Mouse (Mus musculus): ENCODE results near the gene Osbpl5.

Gene Osbpl5

DNA sequence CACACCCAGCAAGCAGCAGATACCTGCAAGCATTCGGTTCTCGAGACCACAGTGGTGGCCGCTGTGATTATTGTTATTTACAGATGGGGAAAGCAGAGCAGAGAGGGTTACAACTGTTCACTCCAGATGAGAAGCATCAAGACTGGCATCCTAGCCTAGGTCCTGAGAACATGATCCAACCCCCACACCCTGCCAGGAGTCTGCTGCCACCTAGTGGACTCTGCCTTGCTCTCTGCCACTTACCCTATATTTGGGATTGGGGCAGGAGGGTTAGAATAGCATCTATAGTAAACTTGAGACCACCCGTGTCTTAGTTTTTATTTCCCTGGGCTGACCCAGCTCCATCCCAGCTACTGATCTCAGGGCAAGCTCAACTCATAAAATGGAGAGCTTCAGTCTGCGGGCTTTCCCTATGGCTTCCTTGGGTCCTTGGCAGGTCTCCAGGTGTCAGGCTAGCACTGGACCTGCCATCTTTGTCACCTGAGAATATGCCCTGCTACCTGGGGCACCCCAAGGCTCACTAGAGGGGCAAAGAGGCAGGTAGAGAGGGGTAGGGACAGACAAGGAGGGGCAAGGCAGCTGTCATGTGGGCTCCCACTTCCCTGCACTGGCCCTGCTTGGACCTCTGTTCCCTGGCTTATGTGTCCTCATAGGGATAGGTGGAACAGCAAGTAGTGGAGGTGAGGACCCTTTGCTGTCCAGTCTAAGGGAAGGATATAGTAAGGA lies 2.6 kb downstream of the Osbpl5 start:
- DNase-seq (ENCODE audit: low spot score), result no peak

DNA sequence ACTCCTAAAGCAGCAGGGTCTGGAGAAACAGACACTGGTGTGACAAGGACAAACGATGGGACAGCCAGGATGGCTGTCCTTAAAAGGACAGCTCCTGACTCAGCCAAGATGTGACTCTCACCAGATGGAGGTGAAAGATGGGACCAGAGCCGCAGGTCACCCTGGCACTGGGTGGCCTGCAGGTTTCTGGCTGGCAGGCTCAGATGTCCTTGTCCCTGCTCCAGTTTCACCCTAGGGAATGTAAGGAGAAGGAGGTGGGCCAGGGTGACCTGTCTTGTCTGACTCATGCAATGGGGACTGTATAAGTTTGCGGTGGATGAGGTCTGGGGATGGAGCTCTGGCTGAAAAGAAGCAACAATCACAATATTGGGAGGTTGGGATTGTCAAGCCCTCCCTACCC lies 4.2 kb downstream of the Osbpl5 start:
- DNase-seq (ENCODE audit: low spot score), result no peak

DNA sequence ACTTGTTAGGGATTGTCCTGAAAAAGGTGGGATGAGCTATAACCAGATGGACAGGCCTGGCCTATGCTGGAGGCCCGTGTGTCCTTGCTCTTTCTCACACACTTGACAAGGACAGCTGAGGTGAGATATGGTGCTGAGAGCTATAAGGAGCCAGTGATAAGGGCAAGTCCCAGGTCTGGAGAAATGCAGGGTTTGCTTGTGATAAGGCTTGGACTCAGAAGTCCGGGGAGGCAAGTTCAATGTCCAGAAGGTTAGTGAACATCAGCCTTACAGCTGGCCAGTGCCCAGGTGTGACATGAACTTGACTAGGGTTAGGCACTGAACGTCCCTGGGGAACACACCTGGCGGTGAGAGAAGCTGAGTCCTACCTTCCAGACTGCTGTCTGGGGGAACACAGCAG lies 4.7 kb downstream of the Osbpl5 start:
- no peak for DNase-seq (ENCODE audit: low spot score)

DNA sequence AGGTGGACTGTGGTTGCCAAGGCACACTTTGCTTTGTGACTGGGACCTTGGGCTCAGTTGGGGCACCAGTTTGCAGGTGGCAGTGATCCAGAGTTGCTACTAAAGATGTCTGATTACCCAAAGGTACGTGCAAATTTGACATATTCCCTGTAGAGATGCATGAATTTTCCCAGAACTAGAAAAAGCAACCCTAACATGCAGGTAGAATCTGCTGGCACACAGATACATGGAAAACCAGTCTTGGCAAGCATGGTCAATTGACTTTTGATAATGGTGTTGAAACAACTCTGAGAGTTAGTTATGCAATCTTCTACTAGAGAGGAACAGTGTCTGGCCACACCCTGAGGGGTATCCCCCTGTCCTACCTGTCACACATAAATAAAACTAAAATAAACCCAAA lies 5.4 kb downstream of the Osbpl5 start:
- no peak for DNase-seq (ENCODE audit: low spot score)

DNA sequence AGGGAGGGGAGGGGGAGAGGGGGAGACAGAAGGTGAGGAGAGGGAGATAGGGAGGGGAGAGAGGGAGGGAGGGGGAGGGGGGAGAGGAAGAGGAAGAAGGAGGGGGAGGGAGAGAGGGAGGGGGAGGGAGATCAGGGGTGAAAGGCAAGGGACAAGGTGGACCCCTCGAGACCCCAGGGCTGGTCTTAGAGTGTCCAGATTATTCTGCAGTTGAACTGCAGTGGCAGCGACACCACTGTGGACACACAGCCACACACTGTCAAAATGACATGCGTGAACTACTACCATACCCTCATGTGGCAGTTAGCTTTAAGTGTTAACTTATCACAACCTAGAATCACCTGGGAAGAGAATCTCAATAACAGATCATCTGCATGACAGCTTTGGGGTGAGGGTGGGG lies 7.7 kb downstream of the Osbpl5 start:
- no peak for DNase-seq (ENCODE audit: low spot score)

DNA sequence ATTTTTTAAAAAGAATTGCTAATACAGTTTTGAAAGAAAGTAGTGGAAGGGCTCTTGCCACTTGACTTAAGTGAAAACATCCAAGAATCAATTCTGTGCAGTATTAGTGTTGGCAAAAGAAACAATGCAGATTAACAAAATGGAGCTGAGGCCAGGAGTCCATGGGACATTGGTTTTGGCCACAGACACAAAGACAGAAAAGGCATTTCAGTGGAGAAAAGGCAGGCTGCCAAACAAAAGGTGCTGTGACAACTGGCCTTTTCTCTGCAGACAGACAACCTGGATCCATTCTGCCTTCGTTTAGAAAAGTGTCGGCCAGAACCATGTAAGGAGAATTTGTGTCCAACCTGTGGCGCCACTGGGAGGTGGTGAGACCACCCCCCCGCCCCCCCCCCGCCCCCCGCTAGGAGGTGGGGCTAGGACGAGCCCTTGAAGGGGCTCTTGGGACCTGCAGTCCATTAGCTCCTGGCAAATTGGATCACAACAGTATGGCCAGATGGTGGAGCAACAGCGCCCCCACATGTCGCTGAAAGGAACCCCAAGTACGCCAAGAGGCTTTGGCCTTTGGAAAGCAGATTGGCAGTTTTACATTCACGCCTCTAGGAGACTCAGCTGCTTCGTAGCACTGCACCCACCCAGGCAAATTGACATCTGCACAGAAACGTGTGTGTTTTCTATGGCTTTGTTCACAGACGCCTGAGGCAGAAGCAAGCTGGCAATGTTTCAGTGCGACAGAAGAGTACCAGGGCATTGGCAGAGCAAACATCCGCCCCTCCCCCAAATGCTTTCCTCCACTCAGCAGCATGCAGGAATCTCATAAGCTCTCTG lies 8.5 kb downstream of the Osbpl5 start:
- DNase-seq (ENCODE audit: low spot score), result peak; percentile 76

DNA sequence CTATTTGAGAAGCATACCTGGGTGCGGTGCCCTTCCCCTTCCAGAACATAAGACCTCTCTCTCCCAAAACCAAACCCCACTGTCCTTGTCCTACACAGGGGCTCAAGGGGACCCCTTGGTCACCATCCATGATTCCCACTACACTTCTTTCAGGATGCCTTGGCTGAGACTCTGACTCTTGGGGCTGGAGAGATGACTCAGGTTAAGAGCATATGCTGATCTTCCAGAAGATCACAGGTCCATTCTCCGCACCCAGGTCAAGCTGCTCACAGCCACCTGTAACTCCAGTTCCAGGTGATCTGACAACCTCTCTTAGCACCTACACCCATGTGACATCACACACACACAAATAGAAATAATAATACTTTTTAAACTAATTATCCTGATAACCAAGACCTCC lies 16.1 kb downstream of the Osbpl5 start:
- no peak for DNase-seq (ENCODE audit: low spot score)

DNA sequence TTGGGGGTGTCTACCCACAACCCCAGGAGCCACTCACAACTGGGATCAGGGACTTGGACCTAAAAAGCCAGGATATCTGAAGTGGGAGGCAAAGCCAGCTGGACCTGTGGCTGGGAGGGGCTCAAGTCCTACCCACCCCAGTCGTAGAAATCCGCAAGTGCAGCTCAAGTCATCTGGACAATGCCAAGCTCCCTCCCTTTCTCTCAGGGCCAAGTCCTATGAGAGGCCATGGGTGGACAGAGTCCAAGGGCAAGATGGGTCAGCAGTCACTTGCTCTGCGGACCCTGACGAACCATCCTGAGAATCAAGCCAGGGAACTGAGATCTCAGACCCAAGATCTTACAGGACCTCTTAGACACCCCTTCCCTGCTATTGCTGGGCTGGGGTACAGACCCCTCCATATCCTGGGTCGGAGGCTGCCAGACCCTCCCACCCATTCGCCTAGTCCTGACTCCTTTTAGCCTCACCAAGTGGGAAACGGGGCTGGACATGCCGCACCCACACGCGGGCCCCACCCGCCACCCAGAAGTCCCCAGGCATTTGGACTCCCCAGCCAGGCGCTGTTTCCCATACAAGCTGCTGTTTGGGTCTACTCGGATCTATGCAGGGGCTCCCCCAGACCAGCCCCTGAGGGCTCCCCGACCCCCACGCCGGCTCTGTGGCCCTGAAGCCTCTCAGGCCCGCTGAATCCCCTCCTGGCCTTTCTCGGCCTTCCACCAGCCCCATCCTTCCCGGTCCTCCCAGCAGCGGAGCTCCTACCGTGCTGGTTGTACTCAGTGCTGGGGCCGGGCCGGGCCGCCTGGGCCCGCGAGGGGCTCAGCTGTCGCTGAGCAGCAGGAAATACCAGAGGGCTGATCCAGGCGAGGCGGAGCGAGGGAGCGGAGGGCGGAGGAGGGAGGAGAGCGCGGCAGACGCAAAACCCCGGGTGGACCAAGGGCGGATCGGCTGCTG lies 17.0 kb downstream of the Osbpl5 start:
- peak; percentile 74 for DNase-seq (ENCODE audit: low spot score)

DNA sequence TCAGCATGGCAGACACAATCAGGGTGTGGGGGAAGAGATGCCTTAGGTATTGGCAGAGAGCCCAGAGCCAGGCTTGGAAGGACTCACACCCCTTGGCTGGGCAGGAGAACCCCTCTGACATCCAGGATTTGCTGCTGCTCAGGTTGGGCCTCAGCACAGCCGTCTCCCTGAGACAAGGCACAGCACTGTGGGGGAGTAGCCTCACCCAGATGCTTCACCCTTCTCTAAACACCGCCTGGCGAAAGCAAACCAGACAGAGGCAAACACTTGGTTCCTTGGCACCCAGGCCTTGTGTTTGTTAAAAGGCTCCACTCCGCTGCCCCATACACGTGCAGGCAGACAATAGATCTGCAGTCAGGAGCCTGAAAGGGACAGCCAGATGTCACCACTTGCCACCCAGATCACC lies 18.2 kb downstream of the Osbpl5 start:
- DNase-seq (ENCODE audit: low spot score), result no peak

DNA sequence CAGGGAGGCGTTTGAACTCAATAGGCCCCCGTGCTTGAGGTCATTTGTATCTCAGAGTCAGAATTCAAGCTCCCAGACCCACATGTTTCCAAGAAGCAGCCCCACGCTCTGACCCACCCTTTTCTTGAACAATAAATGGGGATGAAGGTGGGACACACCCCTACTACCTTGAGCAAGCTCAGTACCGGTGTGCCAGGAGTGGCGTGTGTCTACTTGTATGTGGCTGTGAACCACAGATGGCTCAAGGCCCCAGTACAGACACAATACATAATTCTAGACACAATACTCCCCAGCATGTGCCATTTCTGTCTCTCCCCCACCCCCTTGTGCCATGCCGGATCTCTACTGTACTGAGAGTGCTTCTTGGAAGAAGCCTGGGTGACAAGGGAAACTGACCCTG lies 18.6 kb downstream of the Osbpl5 start:
- no peak for DNase-seq (ENCODE audit: low spot score)

DNA sequence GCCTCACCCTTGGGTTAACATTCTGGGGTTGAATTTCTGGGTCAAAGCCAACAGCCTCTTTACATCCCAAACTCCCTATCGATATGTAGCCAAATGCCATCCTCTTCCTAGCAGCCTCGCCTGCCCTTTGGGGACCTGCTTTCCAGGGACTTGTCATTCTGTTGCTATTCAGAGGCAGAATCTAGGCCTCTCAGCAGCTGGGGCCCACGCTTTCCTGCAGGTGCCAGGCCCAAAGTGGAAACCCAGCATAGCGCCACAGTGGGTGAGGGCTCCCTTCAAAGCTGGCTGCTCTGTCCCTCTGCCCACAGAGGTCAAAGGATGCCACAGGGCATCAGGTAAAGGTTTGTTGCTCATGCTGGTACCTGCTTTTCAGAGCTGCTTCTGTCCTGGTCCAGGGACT lies 23.0 kb downstream of the Osbpl5 start:
- DNase-seq (ENCODE audit: low spot score), result no peak

DNA sequence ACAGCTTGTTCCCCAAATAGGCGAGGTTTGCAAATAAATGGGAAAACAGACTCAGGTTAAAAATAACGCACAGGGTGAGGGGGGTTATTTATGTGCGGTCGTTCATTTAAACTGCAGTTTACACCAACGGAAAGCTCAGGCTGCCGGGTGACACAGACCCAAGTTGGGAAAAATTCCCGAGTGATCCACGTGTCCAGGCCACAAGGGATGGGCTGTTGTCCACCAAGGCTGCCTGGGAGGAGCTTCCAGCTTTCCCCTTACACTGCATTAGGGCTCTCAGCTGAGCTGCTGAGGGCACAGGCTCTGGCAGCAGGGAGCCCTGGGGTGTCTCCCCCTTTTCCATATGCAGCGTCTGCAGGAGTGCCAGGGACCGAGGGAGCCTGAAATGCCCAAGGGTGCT lies 26.9 kb downstream of the Osbpl5 start:
- DNase-seq (ENCODE audit: low spot score), result no peak

DNA sequence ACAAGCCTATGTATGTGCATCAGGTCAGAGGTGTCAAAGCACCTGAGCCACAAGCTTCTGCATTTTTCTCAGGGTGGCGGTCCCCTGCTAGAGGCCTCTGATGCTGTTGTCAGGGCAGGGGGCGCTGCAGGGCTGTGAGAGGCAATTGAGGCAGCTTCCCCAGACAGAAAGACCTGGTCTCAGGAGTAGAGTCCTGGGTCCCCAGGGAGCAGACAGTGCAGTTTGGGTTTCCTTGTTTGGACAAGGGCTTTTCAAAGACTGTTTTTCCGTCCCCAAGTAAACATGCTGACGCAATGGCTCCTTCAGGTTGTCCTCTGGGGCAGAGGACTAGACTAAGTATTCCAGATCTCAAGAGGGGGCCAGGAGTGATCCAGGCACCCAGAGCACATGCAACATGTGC lies 30.4 kb downstream of the Osbpl5 start:
- DNase-seq (ENCODE audit: low spot score), result no peak

DNA sequence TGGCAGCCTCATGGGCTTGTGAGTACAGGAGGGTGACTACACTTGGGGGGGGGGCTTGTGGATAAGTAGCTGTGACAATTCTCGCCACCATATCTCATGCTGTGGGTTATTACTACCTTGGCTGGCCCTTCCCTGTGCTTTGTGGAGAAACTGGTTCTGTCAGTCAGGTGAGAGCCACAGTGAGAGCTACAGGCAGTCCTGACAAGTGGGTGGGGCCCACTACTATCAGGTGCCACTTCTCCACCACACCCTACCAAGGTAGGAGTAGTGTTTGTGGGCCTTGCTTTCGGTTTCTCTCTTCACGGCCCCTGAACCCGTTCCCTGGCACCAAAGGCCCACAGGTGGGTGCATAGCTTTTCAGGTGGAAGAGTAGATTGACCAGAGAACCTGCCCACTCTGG lies 32.9 kb downstream of the Osbpl5 start:
- no peak for DNase-seq (ENCODE audit: low spot score)

DNA sequence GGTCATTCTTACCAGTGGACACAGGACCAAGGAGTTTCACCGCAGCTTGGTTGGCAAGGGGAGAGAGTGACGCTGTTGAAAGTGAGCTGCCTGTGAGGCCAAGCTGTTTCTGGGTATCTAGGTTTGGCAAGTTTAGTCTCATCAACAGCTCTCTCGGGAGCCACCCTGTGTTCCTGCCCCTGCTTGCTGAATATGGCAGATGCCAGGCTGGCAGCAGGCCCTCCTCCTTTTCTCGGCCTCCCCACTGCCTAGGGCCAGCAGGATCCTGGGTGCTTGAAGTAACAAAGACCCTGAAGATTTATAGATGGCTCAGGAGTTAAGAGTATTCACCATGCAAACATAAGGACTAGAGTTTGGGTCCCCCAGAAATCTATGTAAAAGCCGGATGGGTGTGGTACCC lies 34.1 kb downstream of the Osbpl5 start:
- DNase-seq (ENCODE audit: low spot score), result no peak

DNA sequence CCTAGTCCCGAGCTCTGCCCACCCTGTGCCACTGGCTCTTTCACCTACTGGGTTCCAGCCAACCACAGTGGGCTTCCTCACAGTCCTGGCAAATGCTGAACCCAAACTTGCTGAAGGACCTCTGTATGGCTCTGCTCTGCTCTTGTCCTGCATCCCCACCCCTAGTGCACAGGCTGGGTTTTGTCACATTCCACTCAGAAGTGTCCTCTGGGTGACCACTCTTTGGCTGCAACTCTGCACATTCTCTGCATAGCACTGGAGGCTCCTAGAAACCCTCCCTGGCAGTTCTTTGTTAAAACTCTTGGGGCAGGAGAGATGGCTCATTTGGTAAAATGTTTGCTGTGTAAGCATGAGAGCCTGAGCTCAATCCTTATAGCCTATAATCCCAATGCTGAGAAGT lies 39.0 kb downstream of the Osbpl5 start:
- DNase-seq (ENCODE audit: low spot score), result no peak

DNA sequence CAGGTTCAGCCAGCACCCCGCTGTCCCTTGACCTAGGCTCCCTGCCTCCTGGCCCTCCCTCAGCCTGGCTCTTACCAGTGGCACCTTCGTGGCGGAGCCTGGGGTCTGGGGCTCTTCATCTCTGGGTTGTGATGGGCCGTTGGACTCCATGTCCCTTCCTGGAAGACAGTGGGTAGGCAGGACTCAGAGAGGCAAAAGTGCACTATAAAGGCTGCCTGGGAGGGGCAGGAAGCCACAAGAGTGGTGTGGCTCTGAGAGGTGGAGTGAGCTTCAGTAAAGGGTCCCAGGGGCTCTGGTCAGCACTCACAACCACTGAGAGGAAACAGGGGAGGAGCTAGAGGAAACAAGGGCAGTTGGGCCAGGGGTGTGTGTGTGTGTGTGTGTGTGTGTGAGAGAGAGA lies 43.4 kb downstream of the Osbpl5 start:
- DNase-seq (ENCODE audit: low spot score), result no peak

DNA sequence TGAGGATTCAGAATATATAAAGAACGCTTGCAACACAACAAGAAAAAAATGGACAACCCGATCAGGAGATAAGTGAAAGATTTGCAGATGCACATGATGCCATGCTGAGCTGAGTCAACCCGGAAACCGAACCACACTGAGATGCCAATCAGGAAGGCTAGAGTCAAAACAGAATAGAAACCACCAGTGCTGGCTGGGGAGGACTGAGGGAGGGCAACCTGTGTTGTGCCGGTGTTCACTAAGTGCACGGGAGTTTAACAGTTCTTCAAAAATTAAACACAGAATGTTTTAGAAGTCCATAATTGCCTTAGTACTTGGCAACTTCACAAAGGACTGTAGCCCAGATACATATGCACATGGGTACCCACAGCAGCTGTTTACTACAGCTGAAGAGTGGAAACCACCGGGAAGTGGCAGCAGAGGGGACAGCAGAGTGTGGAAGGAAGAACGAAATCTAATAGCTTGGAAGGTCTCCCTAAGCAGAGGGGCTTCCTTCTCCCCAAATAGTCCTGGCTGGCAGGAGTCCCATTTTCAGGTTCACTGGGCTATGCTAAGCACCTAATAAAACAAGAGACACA lies 43.9 kb downstream of the Osbpl5 start:
- DNase-seq (ENCODE audit: low spot score), result no peak

DNA sequence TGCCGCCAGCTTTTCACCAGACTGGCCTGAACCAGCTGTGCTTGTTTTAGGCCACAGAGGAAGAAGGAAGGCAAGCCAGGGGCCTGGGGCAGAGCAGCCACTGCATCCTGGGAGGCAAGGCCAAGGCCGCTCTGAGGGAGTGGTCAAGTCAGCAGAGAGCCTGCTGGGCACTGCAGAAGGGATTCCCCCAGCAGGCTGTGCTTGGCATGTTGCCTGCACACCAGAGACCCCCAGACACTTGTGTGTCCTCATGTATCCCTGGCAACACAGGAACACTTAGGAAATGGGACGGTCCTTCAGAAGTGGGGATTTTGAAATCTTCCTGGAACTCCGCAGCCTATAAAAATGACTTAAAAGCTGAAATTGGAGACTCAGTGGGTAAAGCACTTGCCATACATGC lies 44.8 kb downstream of the Osbpl5 start:
- no peak for DNase-seq (ENCODE audit: low spot score)

DNA sequence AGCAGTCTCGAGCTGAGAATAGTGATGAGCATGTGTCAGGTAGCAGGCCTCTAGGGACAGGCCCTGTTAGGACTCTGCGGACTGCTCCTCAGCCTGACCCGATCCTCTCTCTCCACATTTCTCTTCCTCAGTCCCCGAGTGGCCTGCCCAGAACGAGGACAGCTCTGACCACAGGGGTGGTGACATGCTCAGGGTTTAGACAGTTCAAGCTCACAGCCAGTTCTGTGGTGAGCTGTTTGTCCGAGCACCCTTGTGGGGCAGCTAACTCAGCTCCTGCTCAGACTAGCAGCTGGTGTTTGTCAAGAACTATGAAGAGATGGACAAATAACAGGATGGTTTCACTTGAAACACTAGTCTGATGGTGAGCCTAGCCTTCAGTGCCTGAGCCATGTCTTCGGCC lies 45.4 kb downstream of the Osbpl5 start:
- DNase-seq (ENCODE audit: low spot score), result no peak

DNA sequence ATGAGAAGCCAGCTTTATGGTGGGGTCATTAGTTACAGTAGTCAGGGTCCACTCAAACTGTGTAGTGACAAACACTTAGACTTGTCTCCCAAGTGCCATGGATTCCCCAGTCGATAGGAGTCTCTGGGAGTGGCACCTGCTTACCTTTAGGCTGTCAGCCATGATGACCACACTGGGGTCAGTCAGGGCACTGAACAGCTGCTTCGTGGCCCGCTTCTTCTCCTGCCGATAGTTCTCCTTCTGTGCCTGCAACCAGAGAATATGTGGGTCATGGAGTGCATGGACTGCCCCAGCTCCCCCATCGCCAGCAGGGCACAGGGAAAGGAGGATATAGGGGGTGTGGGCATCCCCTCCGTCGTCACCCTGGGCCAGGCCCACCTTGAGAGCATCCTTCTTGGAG lies 47.4 kb downstream of the Osbpl5 start:
- DNase-seq (ENCODE audit: low spot score), result no peak
